Mouse (Mus musculus): Measurements from ENCODE around the gene Popdc3. TPM values are rescaled to one million over a fixed set of nuclear protein-coding genes. Genes with fewer than 3 reads are reported as not detected.
A peak's percentile ranks its signal among the peaks of the same experiment; 100 is the strongest.
"Not testable (repeated sequence)": the region's sequence is repeated elsewhere in the genome, so short reads cannot be mapped to it uniquely, and the experiment has no call there.

The Popdc3 gene
- polyA plus RNA-seq (2011; ENCODE audit: insufficient read depth, insufficient read length, low replicate concordance, missing spikeins) = not detected in 2 replicates

- H3K4me3 ChIP-seq (replicated peaks; ENCODE audit: control insufficient read depth, low read depth, low read length); H3K27ac ChIP-seq (ENCODE audit: control insufficient read depth, insufficient read depth, low read depth, low read length, poor library complexity); H3K4me1 ChIP-seq (ENCODE audit: control insufficient read depth, insufficient read depth, low read length): not testable (repeated sequence)
- WGBS = 62% methylated on average over 2 of the region's 5 CpGs
These were observed at the start of gene Popdc3 for GRCm38 (mm10) chr10:45177798-45178197. Gene Popdc3 (plus strand): TSS chr10:45178098.

- no peak overlapping the region for H3K4me3 ChIP-seq (replicated peaks; ENCODE audit: control insufficient read depth, low read depth, low read length)
- TF ChIP-seq POLR2A (IDR thresholded peaks at IDR 0.05; ENCODE audit: borderline replicate concordance, control insufficient read depth, low read depth, low read length) (no peak), CTCF (IDR thresholded peaks at IDR 0.05; ENCODE audit: control insufficient read depth, insufficient read depth, low read length) (no peak)
- 29% methylated on average over 11 of the region's 11 CpGs for WGBS
- H3K4me1 ChIP-seq (ENCODE audit: control insufficient read depth, insufficient read depth, low read length) = peaks cover 3% of the 10 kb centered on the region
- H3K27ac ChIP-seq (ENCODE audit: control insufficient read depth, insufficient read depth, low read depth, low read length, poor library complexity) = peak overlapping the region; percentile 48
These were observed 48.8 kb upstream of the Popdc3 start for GRCm38 (mm10) chr10:45129105-45129504.

- no peak overlapping the region for H3K4me3 ChIP-seq (replicated peaks; ENCODE audit: control insufficient read depth, low read depth, low read length)
- TF ChIP-seq CTCF (IDR thresholded peaks at IDR 0.05; ENCODE audit: control insufficient read depth, insufficient read depth, low read length) (no peak), POLR2A (IDR thresholded peaks at IDR 0.05; ENCODE audit: borderline replicate concordance, control insufficient read depth, low read depth, low read length) (no peak)
- H3K27ac ChIP-seq (ENCODE audit: control insufficient read depth, insufficient read depth, low read depth, low read length, poor library complexity) = no peak overlapping the region
- WGBS = 55% methylated on average over 6 of the region's 6 CpGs
- peaks cover 3% of the 10 kb centered on the region for H3K4me1 ChIP-seq (ENCODE audit: control insufficient read depth, insufficient read depth, low read length)
These were observed 47.9 kb upstream of the Popdc3 start for GRCm38 (mm10) chr10:45130004-45130403.

DNA sequence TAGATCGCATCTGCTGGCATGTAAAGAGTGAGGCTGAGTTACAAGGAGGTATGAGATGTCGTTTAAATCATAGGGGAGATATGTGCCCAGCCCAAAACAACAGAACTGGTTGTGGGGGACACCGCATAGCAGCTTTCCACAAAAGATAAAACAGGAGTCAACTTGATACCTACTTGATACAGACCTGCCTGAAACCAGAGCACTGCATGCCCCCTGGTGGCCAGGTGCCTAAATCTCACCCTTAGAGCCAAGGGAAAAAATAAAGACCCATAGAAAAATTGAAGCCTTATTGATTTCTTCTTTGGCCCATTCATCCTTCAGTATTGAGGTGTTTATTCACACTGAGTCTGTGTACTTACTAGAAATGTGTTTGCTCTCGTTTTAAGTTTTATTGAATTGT is 45.5 kb upstream of the Popdc3 start:
- WGBS = 57% methylated on average over 4 of the region's 4 CpGs
- Histone ChIP-seq H3K4me1 (ENCODE audit: control insufficient read depth, insufficient read depth, low read length) (peaks cover 3% of the 10 kb centered on the region), H3K4me3 (replicated peaks; ENCODE audit: control insufficient read depth, low read depth, low read length) (no peak overlapping the region), H3K27ac (ENCODE audit: control insufficient read depth, insufficient read depth, low read depth, low read length, poor library complexity) (no peak overlapping the region)
- peak; percentile 71 for TF ChIP-seq CTCF (IDR thresholded peaks at IDR 0.05; ENCODE audit: control insufficient read depth, insufficient read depth, low read length)
- TF ChIP-seq POLR2A (IDR thresholded peaks at IDR 0.05; ENCODE audit: borderline replicate concordance, control insufficient read depth, low read depth, low read length) = no peak

DNA sequence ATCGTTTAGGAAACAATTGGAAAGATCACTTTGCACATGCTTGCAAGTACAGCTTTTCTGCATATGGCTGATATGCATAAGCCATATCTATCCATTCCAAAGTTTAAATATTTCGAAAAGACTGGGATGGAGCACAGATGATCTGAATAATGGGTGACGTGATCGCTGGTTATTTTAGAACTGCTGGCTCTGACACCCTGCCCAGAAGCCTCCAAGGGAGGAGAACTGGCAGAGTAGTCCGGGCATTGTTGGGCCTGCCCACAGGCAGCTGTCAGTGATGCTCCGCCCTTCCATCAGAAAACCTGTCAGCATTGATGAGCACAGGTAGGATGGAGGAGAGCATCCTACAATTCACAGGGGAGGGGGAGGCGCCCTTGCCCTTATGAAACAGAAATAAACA is 41.1 kb upstream of the Popdc3 start:
- TF ChIP-seq POLR2A (IDR thresholded peaks at IDR 0.05; ENCODE audit: borderline replicate concordance, control insufficient read depth, low read depth, low read length) (no peak), CTCF (IDR thresholded peaks at IDR 0.05; ENCODE audit: control insufficient read depth, insufficient read depth, low read length) (no peak)

GRCm38 (mm10) chr10:45139910-45140309 is 38.0 kb upstream of the Popdc3 start:
- 87% methylated on average over 4 of the region's 4 CpGs for WGBS
- Histone ChIP-seq H3K4me1 (ENCODE audit: control insufficient read depth, insufficient read depth, low read length) (no peaks in the 10 kb centered on the region), H3K27ac (ENCODE audit: control insufficient read depth, insufficient read depth, low read depth, low read length, poor library complexity) (no peak overlapping the region), H3K4me3 (replicated peaks; ENCODE audit: control insufficient read depth, low read depth, low read length) (no peak overlapping the region)
- TF ChIP-seq CTCF (IDR thresholded peaks at IDR 0.05; ENCODE audit: control insufficient read depth, insufficient read depth, low read length) (no peak), POLR2A (IDR thresholded peaks at IDR 0.05; ENCODE audit: borderline replicate concordance, control insufficient read depth, low read depth, low read length) (no peak)

More for the DNA sequence above, 41.1 kb upstream of the Popdc3 start:
- WGBS = 82% methylated on average over 7 of the region's 7 CpGs
- no peaks in the 10 kb centered on the region for H3K4me1 ChIP-seq (ENCODE audit: control insufficient read depth, insufficient read depth, low read length)
- no peak overlapping the region for H3K27ac ChIP-seq (ENCODE audit: control insufficient read depth, insufficient read depth, low read depth, low read length, poor library complexity)
- H3K4me3 ChIP-seq (replicated peaks; ENCODE audit: control insufficient read depth, low read depth, low read length) = no peak overlapping the region

GRCm38 (mm10) chr10:45140474-45141212 is 37.3 kb upstream of the Popdc3 start:
- no peak overlapping the region for H3K27ac ChIP-seq (ENCODE audit: control insufficient read depth, insufficient read depth, low read depth, low read length, poor library complexity)
- WGBS = 94% methylated on average over 7 of the region's 7 CpGs
- no peak overlapping the region for H3K4me3 ChIP-seq (replicated peaks; ENCODE audit: control insufficient read depth, low read depth, low read length)
- no peaks in the 10 kb centered on the region for H3K4me1 ChIP-seq (ENCODE audit: control insufficient read depth, insufficient read depth, low read length)
- no peak for TF ChIP-seq CTCF (IDR thresholded peaks at IDR 0.05; ENCODE audit: control insufficient read depth, insufficient read depth, low read length)
- TF ChIP-seq POLR2A (IDR thresholded peaks at IDR 0.05; ENCODE audit: borderline replicate concordance, control insufficient read depth, low read depth, low read length) = no peak

- no peaks in the 10 kb centered on the region for H3K4me1 ChIP-seq (ENCODE audit: control insufficient read depth, insufficient read depth, low read length)
- no peak overlapping the region for H3K27ac ChIP-seq (ENCODE audit: control insufficient read depth, insufficient read depth, low read depth, low read length, poor library complexity)
- TF ChIP-seq POLR2A (IDR thresholded peaks at IDR 0.05; ENCODE audit: borderline replicate concordance, control insufficient read depth, low read depth, low read length) = no peak
- TF ChIP-seq CTCF (IDR thresholded peaks at IDR 0.05; ENCODE audit: control insufficient read depth, insufficient read depth, low read length) = no peak
- no peak overlapping the region for H3K4me3 ChIP-seq (replicated peaks; ENCODE audit: control insufficient read depth, low read depth, low read length)
- 86% methylated on average over 5 of the region's 5 CpGs for WGBS
These were observed 35.5 kb upstream of the Popdc3 start for GRCm38 (mm10) chr10:45142359-45142758.

All from bone marrow, adult 2 months (tissue).